28 mouse cellular contexts compared by ENCODE assay signal in genomic region chr9:22793698-22794097, GRCm38 (mm10).
A peak's percentile ranks its signal among the peaks of the same experiment; 100 is the strongest.
DNase-seq lines count a peak whose midpoint lies in the region; ATAC-seq lines count a peak whose summit lies in the region.
"Had no signal": no experiment of that assay in that cellular context is flagged by ENCODE, and none has a peak within 500 bp of the region (broad histone marks: within the 10 kb centered on the region; RNA-seq: fewer than 3 reads in every experiment).

No protein-coding gene starts in this region.

- no peak overlapping the region for H3K4me3 ChIP-seq in forebrain, embryonic 12.5 days (replicated peaks)
- H3K4me3 ChIP-seq in forebrain, embryonic 15.5 days: no peak overlapping the region
- H3K4me3 ChIP-seq in megakaryocyte, embryonic 14.5 days (replicated peaks): peak overlapping the region; percentile 81
- no peak overlapping the region for H3K4me3 ChIP-seq in limb, embryonic 15.5 days
- H3K4me3 ChIP-seq: heart, embryonic 10.5 days; heart, embryonic 15.5 days; hindbrain, embryonic 13.5 days; limb, embryonic 13.5 days; liver, embryonic 12.5 days; neural tube, embryonic 12.5 days had no signal

- no peaks in the 10 kb centered on the region for H3K9me3 ChIP-seq in forebrain, embryonic 12.5 days
- no peaks in the 10 kb centered on the region for H3K9me3 ChIP-seq in forebrain, embryonic 15.5 days
- peaks cover 3% of the 10 kb centered on the region; the same call in 1 of the 2 replicates for H3K9me3 ChIP-seq in megakaryocyte, embryonic 14.5 days
- no peaks in the 10 kb centered on the region for H3K9me3 ChIP-seq in limb, embryonic 15.5 days
- H3K9me3 ChIP-seq: heart, embryonic 10.5 days; heart, embryonic 15.5 days; hindbrain, embryonic 13.5 days; limb, embryonic 13.5 days; liver, embryonic 12.5 days; neural tube, embryonic 12.5 days had no signal

- H3K36me3 ChIP-seq in forebrain, embryonic 12.5 days (replicated peaks): no peaks in the 10 kb centered on the region
- no peaks in the 10 kb centered on the region for H3K36me3 ChIP-seq in forebrain, embryonic 15.5 days
- H3K36me3 ChIP-seq in megakaryocyte, embryonic 14.5 days (replicated peaks; ENCODE audit: low read length): no peaks in the 10 kb centered on the region
- no peaks in the 10 kb centered on the region for H3K36me3 ChIP-seq in limb, embryonic 15.5 days
- H3K36me3 ChIP-seq: heart, embryonic 10.5 days; heart, embryonic 15.5 days; hindbrain, embryonic 13.5 days; limb, embryonic 13.5 days; liver, embryonic 12.5 days; neural tube, embryonic 12.5 days had no signal

- 0 out of 2 replicates have a peak overlapping the region, but pooled peaks have one; percentile 13 for H3K27ac ChIP-seq in forebrain, embryonic 12.5 days
- H3K27ac ChIP-seq in forebrain, embryonic 15.5 days (replicated peaks): no peak overlapping the region
- H3K27ac ChIP-seq in limb, embryonic 15.5 days: 0 out of 2 replicates have a peak overlapping the region, but pooled peaks have one; percentile 47
- H3K27ac ChIP-seq: heart, embryonic 10.5 days; heart, embryonic 15.5 days; hindbrain, embryonic 13.5 days; limb, embryonic 13.5 days; liver, embryonic 12.5 days; neural tube, embryonic 12.5 days had no signal

- H3K4me2 ChIP-seq in forebrain, embryonic 12.5 days: no peak overlapping the region
- no peak overlapping the region for H3K4me2 ChIP-seq in forebrain, embryonic 15.5 days (replicated peaks)
- no peak overlapping the region for H3K4me2 ChIP-seq in limb, embryonic 15.5 days
- H3K4me2 ChIP-seq: heart, embryonic 15.5 days; hindbrain, embryonic 13.5 days; limb, embryonic 13.5 days; liver, embryonic 12.5 days; midbrain, embryonic 11.5 days; neural tube, embryonic 12.5 days had no signal

- ATAC-seq in forebrain, embryonic 12.5 days (ENCODE audit: low FRiP score): no peak
- no peak for ATAC-seq in forebrain, embryonic 15.5 days (replicated peaks)
- ATAC-seq in megakaryocyte, adult 5-6 weeks (ENCODE audit: poor library complexity, severe bottlenecking): no peak
- ATAC-seq in limb, embryonic 15.5 days (ENCODE audit: insufficient number of reproducible peaks, low FRiP score, low TSS enrichment, low read depth): no peak
- ATAC-seq: CD4-positive, CD25-positive, alpha-beta regulatory T cell, adult 4 months; forebrain, embryonic 14.5 days; intestine, embryonic 16.5 days; liver, embryonic 12.5 days; liver, postnatal 0 days; midbrain, embryonic 16.5 days had no signal

- DNase-seq in thymus, postnatal 0 days (ENCODE audit: low spot score): no peak
- DNase-seq in adrenal gland, postnatal 10 days: no peak
- DNase-seq: adrenal gland, postnatal 36 days; cerebellum, adult 11 months; cerebellum, adult 9-10 months; cerebellum, postnatal 36 days; heart, postnatal 36 days; kidney, adult 8-10 months; kidney, postnatal 10 days; liver, postnatal 0 days; lung, postnatal 36 days; thymus, adult 2 months had no signal

- WGBS in forebrain, embryonic 12.5 days: 86% methylated on average over 7 of the region's 7 CpGs
- WGBS in forebrain, embryonic 15.5 days: 85% methylated on average over 7 of the region's 7 CpGs
- 49% methylated on average over 7 of the region's 7 CpGs for WGBS in limb, embryonic 15.5 days

- H3K4me1 ChIP-seq in forebrain, embryonic 12.5 days: peaks cover 10% of the 10 kb centered on the region; the same call in 1 of the 2 replicates
- 0 out of 2 replicates have a peak, but pooled peaks cover 7% of the 10 kb centered on the region for H3K4me1 ChIP-seq in forebrain, embryonic 15.5 days
- peaks cover 51% of the 10 kb centered on the region for H3K4me1 ChIP-seq in megakaryocyte, embryonic 14.5 days
- H3K4me1 ChIP-seq in limb, embryonic 15.5 days: peaks cover 26% of the 10 kb centered on the region
- H3K4me1 ChIP-seq: liver, embryonic 12.5 days; neural tube, embryonic 12.5 days had no signal

- H3K9ac ChIP-seq in forebrain, embryonic 12.5 days: no peak overlapping the region
- no peak overlapping the region for H3K9ac ChIP-seq in forebrain, embryonic 15.5 days (replicated peaks)
- H3K9ac ChIP-seq in limb, embryonic 15.5 days: no peak overlapping the region
- H3K9ac ChIP-seq: heart, embryonic 15.5 days; hindbrain, embryonic 13.5 days; limb, embryonic 13.5 days; liver, embryonic 12.5 days; liver, postnatal 0 days; neural tube, embryonic 12.5 days had no signal

- H3K27me3 ChIP-seq in forebrain, embryonic 12.5 days: no peaks in the 10 kb centered on the region
- H3K27me3 ChIP-seq in forebrain, embryonic 15.5 days: no peaks in the 10 kb centered on the region
- peaks cover 49% of the 10 kb centered on the region for H3K27me3 ChIP-seq in megakaryocyte, embryonic 14.5 days (replicated peaks)
- H3K27me3 ChIP-seq in limb, embryonic 15.5 days: no peaks in the 10 kb centered on the region; the same call in 1 of the 2 replicates
- H3K27me3 ChIP-seq: heart, embryonic 15.5 days; hindbrain, embryonic 13.5 days; neural tube, embryonic 12.5 days had no signal
